Mouse (Mus musculus) forebrain, postnatal 0 days (tissue): Measurements from ENCODE around the gene Enox1. TPM values are rescaled to one million over a fixed set of nuclear protein-coding genes. Genes with fewer than 3 reads are reported as not detected.

Source experiments
- ATAC-seq: fragments of 200-750 bp; cut with Nextera tagmentation; 2 replicates; pipeline ENCODE4 v1.8.0; 2017; ENCODE audit warnings: mild to moderate bottlenecking, moderate library complexity
- DNase-seq: peaks from one replicate; pipeline ENCODE4 v3.0.0-alpha.2; 2015
- H3K27ac ChIP-seq: fragments of 300-500 bp; sonication (generic); 2 replicates; pipeline ENCODE4 v1.5.1; 2014; ENCODE audit warnings: low read depth, mild to moderate bottlenecking, antibody characterized with exemption, low read length, moderate library complexity, mixed read lengths
- H3K27me3 ChIP-seq: fragments of 300-500 bp; sonication (generic); 2 replicates; pipeline ENCODE4 v1.6.1; 2014; ENCODE audit warnings: mild to moderate bottlenecking, low read length, mixed read lengths; ENCODE audit not compliant: insufficient read depth
- H3K36me3 ChIP-seq: fragments of 300-500 bp; sonication (generic); 2 replicates; pipeline ENCODE4 v1.6.1; 2014; ENCODE audit warnings: mild to moderate bottlenecking, moderate library complexity; ENCODE audit not compliant: insufficient read depth
- H3K4me1 ChIP-seq: fragments of 300-500 bp; sonication (generic); 2 replicates; pipeline ENCODE4 v1.6.1; 2014; ENCODE audit warnings: antibody characterized with exemption; ENCODE audit not compliant: insufficient read depth
- H3K4me2 ChIP-seq: fragments of 300-500 bp; sonication (generic); 2 replicates; pipeline ENCODE4 v1.6.1; 2014; ENCODE audit warnings: low read depth, mild to moderate bottlenecking, moderate library complexity
- H3K4me3 ChIP-seq: fragments of 300-500 bp; sonication (generic); 2 replicates; pipeline ENCODE4 v1.5.1; 2014; ENCODE audit warnings: low read depth, low read length, mixed read lengths
- H3K9ac ChIP-seq: fragments of 300-500 bp; sonication (generic); 2 replicates; pipeline ENCODE4 v1.6.1; 2014; ENCODE audit warnings: mild to moderate bottlenecking
- H3K9me3 ChIP-seq: fragments of 300-500 bp; sonication (generic); 2 replicates; pipeline ENCODE4 v1.6.1; 2016; ENCODE audit warnings: low read length
- CTCF ChIP-seq: sonication (generic); IDR thresholded peaks from 2 replicates; pipeline ENCODE4 v1.5.1; 2016; ENCODE audit warnings: antibody characterized with exemption, control low read depth, low read depth
- WGBS: fragments of 180-500 bp; shearing (Covaris S2); extraction: QIAGEN DNeasy Blood & Tissue Kit; methylation state at CpG from one replicate; pipeline ENCODE4 v1.1.7; 2014; 5-methylcytosine and 5-hydroxymethylcytosine counted together
- polyA plus RNA-seq: library from polyadenylated mRNA; unstranded; fragments of >200 nt; fragmentation: Nextera tagmentation; extraction: Ambion mirVana; gene quantifications from 2 replicates; pipeline ENCODE4 v1.2.1, GENCODE M21; 2015
- total RNA-seq: library from RNA; depleted of rRNA; stranded (reverse); fragments of >200 nt; gene quantifications from 2 replicates; pipeline ENCODE4 v1.2.3, GENCODE M21; 2014

Enox1 gene
- total and polyA plus RNA-seq, 2 experiments from 2014 or later = 39.9 to 61.8 TPM

GRCm38 (mm10) chr14:77581616-77582015, 425.1 kb downstream of the Enox1 start:
- Histone ChIP-seq H3K36me3 (no peaks in the 10 kb centered on the region), H3K9ac (no peak overlapping the region), H3K27me3 (no peaks in the 10 kb centered on the region), H3K9me3 (no peaks in the 10 kb centered on the region), H3K4me3 (no peak overlapping the region), H3K4me1 (peaks cover 14% of the 10 kb centered on the region; the same call in 1 of the 2 replicates), H3K27ac (no peak overlapping the region), H3K4me2 (no peak overlapping the region)
- 47% methylated on average over 6 of the region's 6 CpGs for WGBS
- no peak for DNase-seq
- TF ChIP-seq CTCF = no peak
- ATAC-seq = no peak

GRCm38 (mm10) chr14:77584426-77584825, 427.9 kb downstream of the Enox1 start:
- 56% methylated on average over 5 of the region's 5 CpGs for WGBS
- peak overlapping the region; percentile 6; the same call in 1 of the 2 replicates for H3K27ac ChIP-seq
- H3K27me3 ChIP-seq = no peaks in the 10 kb centered on the region
- H3K9me3 ChIP-seq = no peaks in the 10 kb centered on the region
- TF ChIP-seq CTCF = no peak
- H3K4me3 ChIP-seq = no peak overlapping the region
- no peaks in the 10 kb centered on the region for H3K36me3 ChIP-seq
- no peak overlapping the region for H3K4me2 ChIP-seq
- H3K9ac ChIP-seq = no peak overlapping the region
- DNase-seq (peak; percentile 76), ATAC-seq (peak; percentile 78)
- H3K4me1 ChIP-seq = no peaks in the 10 kb centered on the region

GRCm38 (mm10) chr14:77585031-77585800, 428.7 kb downstream of the Enox1 start:
- Histone ChIP-seq H3K27ac (no peak overlapping the region), H3K27me3 (no peaks in the 10 kb centered on the region), H3K4me2 (no peak overlapping the region), H3K36me3 (no peaks in the 10 kb centered on the region), H3K9me3 (no peaks in the 10 kb centered on the region), H3K4me1 (no peaks in the 10 kb centered on the region), H3K9ac (no peak overlapping the region), H3K4me3 (no peak overlapping the region)
- TF ChIP-seq CTCF = peak; percentile 35; the same call in 1 of the 2 replicates
- WGBS = 39% methylated on average over 11 of the region's 11 CpGs
- DNase-seq = peak; percentile 60
- no peak for ATAC-seq

DNA sequence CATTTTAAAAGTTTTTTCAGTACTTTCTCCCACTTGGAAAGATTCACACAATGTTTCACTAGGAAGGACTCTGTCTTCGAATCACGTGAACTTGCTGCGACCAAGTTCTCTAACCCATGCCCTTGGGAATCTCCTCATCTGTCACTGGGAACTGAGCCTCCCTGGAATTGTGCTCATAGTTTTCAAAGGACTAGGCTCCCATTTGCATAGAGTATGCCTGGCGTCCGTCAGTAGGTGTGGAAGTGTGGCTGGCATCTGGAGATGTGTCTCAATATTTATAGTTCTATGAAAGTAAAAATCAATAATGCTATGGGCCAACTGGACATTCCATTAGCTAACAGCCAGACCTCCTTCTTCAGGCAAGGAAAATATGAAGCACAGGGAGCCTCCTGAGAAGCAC, 429.5 kb downstream of the Enox1 start:
- WGBS = 49% methylated on average over 5 of the region's 5 CpGs
- H3K4me1 ChIP-seq = no peaks in the 10 kb centered on the region
- H3K27ac ChIP-seq = no peak overlapping the region
- no peaks in the 10 kb centered on the region for H3K36me3 ChIP-seq
- H3K9me3 ChIP-seq = no peaks in the 10 kb centered on the region
- H3K4me3 ChIP-seq = no peak overlapping the region
- DNase-seq (no peak), ATAC-seq (no peak)
- no peaks in the 10 kb centered on the region for H3K27me3 ChIP-seq
- TF ChIP-seq CTCF = no peak
- no peak overlapping the region for H3K4me2 ChIP-seq
- no peak overlapping the region for H3K9ac ChIP-seq

DNA sequence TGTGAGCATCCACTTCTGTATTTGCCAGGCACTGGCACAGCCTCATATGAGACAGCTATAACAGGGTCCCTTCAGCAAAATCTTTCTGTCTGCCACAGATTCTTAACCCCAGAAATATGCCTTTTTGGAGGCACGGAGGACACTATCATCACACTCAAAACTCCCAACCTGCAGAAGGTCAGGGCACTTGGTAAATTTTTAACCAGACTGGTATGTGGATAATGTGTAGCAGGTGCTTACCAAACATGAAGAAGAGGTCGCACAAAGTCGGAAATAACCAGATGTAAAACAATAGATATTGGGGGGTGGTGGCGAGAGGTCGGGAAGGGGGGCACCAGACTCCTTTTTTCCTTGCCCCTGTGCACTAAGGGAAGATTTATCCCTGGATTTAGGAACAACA, 430.6 kb downstream of the Enox1 start:
- no peak overlapping the region for H3K4me2 ChIP-seq
- no peak overlapping the region for H3K27ac ChIP-seq
- H3K36me3 ChIP-seq = no peaks in the 10 kb centered on the region
- no peak overlapping the region for H3K9ac ChIP-seq
- H3K27me3 ChIP-seq = no peaks in the 10 kb centered on the region
- ATAC-seq = no peak
- WGBS = 81% methylated on average over 5 of the region's 5 CpGs
- no peaks in the 10 kb centered on the region for H3K4me1 ChIP-seq
- no peak for DNase-seq
- H3K9me3 ChIP-seq = no peaks in the 10 kb centered on the region
- TF ChIP-seq CTCF = no peak
- H3K4me3 ChIP-seq = no peak overlapping the region

DNA sequence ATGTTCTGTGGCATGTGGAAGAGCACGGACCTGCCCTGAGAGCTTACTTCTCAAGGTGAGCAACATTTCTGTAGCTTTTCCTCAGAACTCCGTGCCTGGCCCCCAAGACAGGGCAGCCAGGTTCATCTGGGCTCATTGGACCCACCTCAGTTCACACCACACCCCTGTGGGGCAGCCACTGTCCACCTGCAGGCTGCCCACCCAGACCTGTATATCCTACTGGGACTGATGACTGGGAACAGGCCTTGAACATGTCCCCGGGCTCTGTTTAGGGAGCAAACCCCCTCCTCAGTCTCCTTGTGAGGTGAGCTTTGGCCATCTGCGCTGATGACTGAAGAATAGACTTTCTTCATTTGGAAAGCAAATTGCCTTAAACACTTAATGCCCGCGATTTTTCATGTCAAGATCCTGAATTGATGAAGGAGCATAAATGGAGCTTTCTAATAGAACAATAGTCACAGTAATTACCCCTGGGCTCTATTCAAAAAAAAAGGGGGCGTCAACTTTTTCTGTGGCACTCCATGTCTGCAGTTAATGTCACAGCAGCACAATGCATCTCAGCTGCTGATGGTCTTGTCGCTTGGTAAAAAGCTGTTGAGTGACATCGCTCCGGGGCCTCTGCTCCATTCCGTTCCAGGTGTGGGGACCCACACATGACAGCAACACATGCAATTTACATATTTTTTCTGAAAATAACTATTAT, 436.7 kb downstream of the Enox1 start:
- Histone ChIP-seq H3K9me3 (no peaks in the 10 kb centered on the region), H3K9ac (no peak overlapping the region), H3K36me3 (peaks cover 13% of the 10 kb centered on the region), H3K4me3 (no peak overlapping the region), H3K4me1 (no peaks in the 10 kb centered on the region), H3K27me3 (no peaks in the 10 kb centered on the region), H3K27ac (peak overlapping the region; percentile 77), H3K4me2 (no peak overlapping the region)
- no peak for TF ChIP-seq CTCF
- DNase-seq = peak; percentile 65
- 36% methylated on average over 11 of the region's 11 CpGs for WGBS
- ATAC-seq = peak; percentile 97
